Mouse (Mus musculus) myocyte (in vitro differentiated cells): ENCODE results near the gene Paqr6.

Source experiments
- E2F4 ChIP-seq: IDR thresholded peaks from one replicate; pipeline ENCODE4 v1.6.1; 2011; ENCODE audit warnings: mild to moderate bottlenecking, control low read depth, moderate library complexity; ENCODE audit not compliant: insufficient read depth
- MAX ChIP-seq: IDR thresholded peaks from one replicate; pipeline ENCODE4 v1.6.1; 2011; ENCODE audit warnings: low read depth, mild to moderate bottlenecking, control low read depth
- POLR2A ChIP-seq: IDR thresholded peaks from one replicate; pipeline ENCODE4 v1.6.1; 2011; ENCODE audit warnings: low read depth, mild to moderate bottlenecking, control low read depth, moderate library complexity; ENCODE audit not compliant: insufficient read length
- TCF12 ChIP-seq: IDR thresholded peaks from one replicate; pipeline ENCODE4 v1.6.1; 2011; ENCODE audit warnings: mild to moderate bottlenecking, control low read depth; ENCODE audit not compliant: poor library complexity, insufficient read depth, severe bottlenecking
- USF1 ChIP-seq: IDR thresholded peaks from one replicate; pipeline ENCODE4 v1.6.1; 2011; ENCODE audit warnings: low read depth, mild to moderate bottlenecking, control low read depth, moderate library complexity

DNA sequence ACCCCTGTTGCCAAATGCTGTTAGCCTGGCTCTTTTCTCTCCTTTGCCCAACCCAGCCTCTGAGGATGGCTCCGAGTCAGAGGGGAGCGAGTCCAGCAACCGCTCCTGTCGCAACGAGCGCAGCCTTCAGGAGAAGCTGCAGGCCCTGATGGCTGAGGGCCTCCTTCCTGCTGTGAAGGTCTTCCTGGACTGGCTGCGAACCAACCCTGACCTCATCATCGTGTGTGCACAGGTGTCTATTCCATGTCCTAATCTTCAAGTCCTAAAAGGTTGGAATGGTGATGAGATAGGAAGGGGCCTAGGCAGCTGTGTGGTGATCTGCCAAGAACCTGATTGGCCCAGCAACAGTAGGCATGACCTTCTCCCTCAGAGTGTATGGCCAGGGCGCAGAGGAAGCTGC lies 11.5 kb upstream of the Paqr6 start:
- TF ChIP-seq POLR2A (no peak), MAX (no peak), E2F4 (no peak), USF1 (no peak), TCF12 (no peak)
